Mouse (Mus musculus) retina, postnatal 7 days (tissue): ENCODE measurements around the gene F11r.

Experiments
- DNase-seq: peaks from one replicate; pipeline ENCODE4 v3.0.0-alpha.2; 2012; ENCODE audit warnings: low read depth, low spot score

Gene F11r

DNA sequence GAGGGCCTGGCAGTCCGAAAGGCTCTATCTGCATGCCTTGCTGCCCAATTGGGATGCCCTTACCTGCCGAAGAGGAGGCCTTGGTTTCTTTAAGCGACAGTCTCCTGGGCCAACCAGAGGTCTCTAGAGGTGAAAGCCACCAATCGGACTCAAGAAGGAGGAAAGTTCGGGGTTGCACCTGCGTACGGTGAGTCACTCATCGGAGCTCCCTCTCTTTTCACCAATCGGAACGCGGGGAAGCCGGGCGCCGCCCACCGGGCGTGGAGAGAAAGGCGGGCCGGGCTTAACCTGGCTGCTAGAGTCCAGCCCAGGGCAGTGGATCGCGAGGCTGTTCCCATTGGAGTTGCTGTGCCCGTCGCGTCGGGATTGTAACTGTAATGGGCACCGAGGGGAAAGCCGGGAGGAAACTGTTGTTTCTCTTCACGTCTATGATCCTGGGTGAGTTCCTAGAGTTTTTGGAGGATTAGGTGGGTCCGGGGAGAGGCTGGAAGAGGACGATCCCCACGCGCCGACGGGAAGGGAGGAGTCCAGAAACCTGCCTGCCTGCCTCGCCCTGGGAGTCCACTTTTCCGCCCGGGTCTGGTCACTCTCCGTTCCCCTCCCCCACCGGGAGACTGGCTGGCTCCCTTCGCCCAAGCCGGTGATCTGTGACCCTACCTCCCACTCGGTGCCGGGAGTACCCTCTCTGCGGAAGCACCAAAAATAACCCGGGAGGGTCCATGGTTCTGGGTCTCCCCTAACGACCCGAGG lies at the start of gene F11r:
F11r (plus strand) TSS at position 272 of the 750 bp plus-strand sequence.
- DNase-seq, result no peak

DNA sequence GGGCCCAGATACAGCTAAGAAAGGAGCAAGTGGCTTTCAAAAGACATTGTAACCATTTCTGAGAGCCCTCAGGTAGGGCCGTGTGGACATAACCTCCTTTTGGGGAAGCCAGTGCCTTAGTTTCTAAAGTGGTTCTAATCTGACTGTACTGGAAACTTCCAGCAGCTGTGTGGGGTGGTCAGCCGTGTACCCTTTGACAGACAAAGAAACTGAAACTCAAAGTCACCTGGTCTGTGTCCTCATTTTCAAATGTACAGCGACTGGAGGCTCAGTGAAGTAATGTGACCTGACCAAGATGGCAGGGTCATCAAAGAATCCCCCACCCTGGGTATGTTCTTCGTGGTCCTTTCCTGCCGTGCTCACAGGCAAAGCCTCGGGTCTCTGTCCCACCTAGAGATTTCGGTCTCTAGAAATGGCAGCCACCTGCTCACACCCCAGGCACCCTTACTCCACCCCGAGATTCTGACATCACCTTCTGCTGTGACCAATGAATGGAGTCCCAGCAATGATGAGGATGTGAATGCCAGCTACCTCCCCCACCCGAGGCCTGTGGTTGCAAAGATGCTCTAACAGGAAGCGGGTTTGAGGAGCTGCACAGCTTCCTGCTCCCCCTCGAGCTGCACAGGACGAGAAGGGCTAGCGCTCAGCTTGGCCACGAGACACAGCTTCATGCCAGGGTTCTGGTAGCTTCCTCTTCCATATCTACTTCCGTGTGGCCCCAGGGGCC lies 48.8 kb upstream of the F11r start, which contains the start of gene Arhgap30:
Arhgap30 (plus strand) TSS at position 579 of the 727 bp plus-strand sequence.
- no peak for DNase-seq

DNA sequence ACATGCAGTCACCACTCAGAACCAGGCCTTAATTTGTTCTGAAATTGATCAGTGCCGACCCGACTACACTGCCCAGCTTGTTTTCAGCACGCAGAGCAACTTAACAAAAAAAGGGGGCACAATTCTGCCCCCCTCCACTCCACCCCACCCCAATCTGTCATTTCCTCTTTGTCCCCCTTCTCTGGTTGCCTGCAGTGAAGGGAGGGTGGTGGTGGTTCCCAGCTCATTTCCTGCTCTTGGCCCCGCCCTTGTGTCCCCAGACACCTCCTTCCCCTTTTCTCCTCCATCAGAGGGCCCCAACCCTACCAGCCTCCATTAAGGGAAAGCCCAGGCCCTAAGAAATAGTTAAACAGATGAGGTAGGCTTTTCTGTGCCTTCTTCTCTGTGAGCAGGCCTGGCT lies 47.2 kb upstream of the F11r start:
- no peak for DNase-seq

DNA sequence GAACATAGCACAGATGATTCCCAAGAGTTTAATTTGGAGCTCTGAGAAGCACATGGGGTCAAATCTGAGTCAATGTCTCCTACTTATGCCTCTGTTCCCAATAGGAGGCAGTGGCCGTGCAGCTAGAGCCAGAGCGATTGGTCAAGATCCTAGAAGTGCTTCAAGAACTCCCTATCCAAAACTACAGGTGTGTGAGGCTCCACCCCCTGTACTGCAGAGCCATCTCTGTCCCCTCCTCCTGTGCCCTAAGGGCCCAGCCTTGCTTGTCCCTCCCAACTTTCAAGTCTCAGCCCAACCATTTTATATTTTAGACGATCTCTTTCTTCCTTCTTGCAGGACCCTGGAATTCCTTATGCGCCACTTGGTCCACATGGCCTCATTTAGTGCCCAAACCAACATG lies 35.5 kb upstream of the F11r start:
- no peak for DNase-seq

DNA sequence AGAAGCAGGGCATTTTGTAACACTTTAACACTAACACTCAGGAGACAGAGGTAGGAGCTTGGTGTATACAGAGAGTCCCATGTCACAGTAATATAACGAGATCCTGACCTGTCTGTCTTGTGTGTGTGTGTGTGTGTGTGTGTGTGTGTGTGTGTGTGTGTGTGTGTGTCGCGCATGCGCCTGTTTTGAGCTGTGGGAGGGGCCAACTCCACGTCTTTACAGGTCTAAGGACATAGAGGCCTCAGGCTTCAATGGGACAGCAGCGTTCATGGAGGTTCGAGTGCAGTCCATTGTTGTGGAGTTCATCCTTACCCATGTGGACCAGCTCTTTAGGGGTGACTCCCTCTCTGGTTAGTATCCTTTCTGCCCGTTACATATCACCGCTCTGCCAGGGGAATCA lies 34.3 kb upstream of the F11r start:
- no peak for DNase-seq

DNA sequence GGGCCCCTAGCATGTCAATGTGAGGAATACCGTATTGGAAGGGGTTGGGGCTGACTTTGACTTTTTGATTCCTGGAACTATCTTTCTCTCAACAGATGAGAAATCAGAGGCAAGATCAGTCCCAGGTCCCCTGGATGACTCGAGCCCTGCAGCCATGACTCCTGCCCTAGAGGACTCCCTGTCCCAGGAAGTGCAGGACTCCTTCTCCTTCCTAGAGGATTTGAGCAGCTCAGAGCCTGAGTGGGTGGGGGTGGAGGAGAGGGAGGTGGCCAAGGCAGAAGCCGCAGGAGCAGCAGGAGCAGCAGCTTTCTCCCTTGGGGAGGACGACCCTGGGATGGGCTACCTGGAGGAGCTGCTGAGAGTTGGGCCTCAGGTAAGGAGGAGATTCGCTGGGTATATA lies 30.1 kb upstream of the F11r start:
- no peak for DNase-seq

DNA sequence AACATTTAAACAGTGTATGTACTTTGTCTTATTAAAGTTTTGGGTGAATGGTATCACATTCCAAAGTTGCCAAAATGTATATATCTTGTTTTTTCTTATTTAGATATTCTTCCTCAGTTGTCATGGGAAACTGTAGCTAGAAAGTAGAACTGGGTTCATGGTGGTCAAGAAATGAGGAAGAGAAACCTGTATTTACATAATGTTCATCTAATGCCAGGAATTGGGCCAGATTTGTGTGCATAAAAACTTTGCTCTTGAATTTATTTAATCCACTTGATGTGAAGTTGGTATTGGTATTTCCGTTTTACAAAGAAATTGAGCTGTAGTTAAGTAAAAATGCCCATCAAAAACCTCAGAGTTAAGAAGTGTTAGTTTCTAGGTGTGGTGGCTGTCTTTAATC lies 27.1 kb upstream of the F11r start:
- no peak for DNase-seq

DNA sequence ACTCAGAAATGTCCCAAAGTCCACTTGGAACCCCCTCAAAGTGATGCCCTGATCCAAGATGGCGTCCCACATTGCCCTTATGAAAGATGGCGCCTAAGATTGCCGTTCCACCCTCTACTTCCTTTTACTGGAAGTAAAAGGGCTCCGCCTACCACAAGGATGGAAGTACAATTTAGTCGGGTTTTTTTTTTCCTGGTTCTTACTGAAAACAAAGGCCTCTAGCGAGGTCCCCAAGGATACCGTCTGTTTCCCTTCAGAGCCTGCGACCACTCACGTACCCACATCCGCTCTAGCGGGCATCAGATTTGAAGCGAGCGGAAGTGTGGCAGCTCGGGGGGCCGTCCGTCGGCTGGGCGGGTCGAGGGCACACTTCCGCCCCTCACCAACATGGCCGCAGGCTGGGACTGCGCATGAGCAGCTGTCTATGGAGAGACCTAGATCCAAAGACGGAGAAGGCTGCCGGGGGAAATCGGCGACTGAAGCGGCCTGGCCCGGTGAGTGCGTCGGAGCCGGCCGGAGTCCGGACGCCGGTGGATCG lies 26.3 kb upstream of the F11r start, which contains the start of gene Usf1:
Usf1 (plus strand) TSS at position 367 of the 538 bp plus-strand sequence.
- DNase-seq, result peak; percentile 95

DNA sequence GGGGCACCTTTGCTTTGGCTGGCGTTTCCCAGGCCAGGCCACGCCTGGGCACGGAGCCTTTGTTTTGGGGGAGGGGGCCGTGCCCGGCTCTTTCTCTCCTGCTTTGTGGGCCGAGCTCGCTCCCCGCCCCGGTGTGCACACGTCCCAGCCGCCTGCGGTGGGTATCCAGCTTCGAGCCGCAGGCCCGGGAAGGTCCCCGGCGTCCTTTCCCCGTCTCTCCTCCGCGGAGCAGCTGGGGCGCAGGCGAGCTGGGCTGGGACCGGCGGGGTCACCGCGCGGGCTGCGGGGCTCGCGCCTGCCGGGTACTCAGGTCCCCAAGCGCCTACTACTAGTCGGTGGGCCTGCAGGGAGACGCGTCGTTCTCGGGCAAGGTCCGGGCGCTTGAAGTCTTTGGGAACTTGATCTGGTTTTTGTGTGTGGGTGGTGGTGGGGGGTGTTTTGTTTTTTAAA lies 25.8 kb upstream of the F11r start:
- no peak for DNase-seq

DNA sequence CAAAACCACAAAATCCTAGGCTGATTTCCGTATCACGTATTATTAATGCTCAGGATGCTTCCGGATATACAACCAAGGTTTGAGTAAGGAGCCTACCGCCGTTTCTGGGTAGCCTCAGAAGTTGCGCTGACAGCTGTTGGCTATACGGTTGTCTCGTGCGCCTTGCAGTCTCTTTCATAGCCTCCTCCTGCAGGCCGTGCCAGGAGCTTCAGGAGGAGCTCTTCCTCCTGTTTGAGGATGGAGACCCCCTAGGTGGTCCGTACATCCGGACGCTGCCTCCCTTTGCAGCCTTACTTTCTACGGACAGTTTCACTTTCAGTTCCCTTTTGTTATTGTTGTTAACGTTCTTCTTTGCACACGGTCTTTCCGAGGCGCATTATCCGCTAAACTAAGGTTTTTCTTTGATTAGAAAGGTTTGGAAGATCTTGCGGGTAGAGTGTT lies 25.3 kb upstream of the F11r start:
- no peak for DNase-seq

DNA sequence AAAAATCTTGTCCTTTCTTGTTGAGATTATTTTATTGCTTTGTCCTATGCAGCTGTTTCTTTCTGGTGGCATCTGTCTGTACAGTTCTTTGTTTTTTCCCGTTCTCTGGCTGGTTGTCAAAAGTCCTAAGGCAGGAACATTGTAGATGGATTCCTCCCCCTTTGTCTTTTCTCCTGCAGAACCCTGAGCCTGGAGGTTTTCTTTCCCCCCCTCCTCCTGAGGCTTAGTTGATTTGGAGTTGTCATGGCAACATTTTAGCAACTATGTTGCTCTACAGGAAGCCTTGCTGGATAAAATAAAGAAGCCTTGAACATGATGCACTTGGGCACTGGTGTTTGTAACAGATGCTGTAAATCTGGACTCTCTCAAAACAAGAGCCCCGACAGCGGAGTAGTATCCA lies 24.9 kb upstream of the F11r start:
- no peak for DNase-seq

DNA sequence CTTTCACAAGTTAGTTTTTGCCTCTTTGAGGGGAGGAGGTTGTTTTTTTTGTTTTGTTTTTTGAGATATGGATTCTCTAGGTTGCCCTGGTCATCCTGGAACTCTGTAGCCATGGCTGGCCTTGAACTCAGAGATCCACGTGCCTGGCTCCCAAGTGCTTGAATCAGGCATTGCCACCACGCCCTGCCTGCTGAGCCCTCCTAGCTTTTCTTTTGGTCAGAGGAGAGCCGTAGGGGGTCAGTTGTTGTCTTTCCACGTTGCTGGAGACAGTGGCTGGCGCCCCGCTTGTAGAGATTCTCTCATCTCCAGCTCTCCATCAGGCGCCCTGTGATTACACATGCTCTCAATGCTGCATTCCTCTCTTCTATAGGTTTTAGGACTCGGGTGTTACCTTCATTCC lies 23.7 kb upstream of the F11r start:
- no peak for DNase-seq

DNA sequence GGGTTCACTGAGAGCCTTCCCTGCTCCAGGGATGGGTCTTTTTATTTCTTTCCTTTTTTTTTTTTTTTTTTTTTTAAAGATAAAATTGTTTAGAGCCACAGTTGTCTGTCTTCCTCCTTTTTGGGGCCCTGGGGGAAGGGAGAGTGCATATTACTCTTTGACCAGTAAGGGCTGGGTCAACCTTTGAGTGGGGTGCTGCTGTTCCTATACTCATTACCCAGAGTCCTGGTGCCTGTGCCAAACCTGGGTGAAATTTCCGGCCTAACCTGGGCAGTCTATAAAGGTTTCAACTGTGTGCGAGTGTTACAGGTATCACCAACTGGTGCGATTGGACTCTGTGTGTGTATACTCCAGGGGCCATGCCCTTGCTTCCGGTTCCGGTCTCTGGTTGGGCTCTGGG lies 18.7 kb upstream of the F11r start, which contains the start of gene Tstd1:
Tstd1 (plus strand) TSS at position 213 of the 400 bp plus-strand sequence.
- no peak for DNase-seq

DNA sequence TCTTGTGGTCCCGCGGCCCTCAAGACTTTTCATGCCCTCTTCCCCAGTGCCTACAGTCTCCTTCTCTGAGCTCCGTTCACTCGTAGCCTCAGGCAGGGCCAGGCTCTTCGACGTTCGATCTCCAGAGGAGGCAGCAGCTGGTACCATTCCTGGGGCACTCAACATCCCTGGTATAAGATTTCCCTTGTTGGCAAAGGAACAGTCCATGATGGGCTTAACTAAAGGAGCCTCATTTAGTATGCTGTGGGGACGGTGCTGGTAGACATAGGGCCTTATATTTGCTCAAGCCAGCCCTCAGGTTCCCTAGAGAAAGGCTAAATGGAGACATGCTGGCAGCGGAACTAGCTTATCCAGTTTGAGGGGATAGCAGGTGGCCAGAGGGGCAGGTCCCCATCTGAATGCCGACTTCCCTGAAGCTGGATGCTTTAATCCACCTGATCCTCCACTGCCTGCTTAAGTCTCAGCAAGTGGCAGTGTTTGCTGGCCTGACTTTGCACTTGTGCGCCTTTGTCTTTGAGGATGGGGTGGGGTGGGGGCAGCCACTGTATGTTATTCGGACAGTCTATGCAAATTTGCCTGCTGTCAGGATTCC lies 17.9 kb upstream of the F11r start:
- DNase-seq, result no peak

DNA sequence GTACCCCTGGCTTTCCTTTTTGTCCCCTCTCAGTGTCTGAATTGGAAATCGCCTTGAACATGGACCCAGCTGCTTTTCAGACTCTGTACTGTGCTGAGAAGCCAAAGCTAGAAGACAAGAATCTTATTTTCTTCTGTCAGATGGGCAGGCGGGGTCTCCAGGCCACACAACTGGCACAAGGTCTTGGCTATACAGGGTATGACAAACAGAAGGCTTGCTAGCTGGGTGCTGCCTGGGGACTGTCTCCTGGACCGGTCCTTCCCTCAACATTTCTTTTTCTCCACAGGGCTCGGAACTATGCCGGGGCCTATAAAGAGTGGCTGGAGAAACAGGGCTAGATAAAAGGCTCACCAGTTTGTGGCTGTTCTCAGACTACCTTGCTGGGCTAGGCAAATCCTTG lies 17.4 kb upstream of the F11r start:
- no peak for DNase-seq

DNA sequence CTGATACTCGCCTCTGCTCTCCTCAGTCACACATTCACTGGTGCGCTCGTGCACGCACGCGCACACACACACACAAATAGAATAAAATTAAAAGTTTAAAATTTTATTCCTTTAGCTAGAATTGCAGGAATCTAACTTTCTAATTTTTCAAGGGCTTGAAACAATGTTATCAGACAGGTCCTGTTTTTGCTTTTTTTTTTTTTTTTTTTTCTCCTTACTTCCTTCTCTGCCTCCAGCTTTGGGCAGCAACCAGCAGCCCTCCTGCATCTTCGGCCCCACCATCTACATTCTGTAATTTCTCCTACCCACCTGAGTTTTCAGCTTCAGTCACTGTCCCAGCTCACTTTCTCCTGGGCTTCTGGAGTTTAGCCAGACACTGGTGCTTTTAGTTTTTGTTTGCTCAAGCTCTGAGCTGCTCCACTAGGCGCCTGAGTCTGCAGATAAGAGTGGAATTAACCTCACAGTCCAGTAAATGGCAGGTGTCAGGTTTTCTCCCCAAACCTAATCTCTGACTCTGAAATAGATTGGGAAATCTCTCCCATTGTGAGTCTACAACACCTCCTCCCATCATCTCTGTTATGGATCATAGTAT lies 14.7 kb upstream of the F11r start:
- DNase-seq, result no peak

DNA sequence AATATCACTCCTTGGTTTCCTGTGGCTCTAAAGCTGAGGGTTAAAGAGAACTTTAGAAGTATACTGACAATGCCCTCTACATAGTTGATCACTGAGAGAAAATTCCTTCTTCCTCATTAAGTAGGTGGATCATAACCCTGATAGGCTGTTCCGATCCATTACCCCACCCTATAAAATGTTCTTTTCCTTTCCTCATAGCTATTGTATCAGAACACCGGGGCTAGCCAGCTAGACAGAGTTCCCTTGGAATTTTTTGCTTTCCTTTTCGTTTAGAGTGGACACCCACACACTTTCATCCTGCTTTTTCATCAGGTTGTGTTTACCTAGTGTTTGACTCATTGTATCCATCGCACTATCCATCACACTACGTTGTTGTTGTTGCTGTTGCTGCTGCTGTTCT lies 12.7 kb upstream of the F11r start:
- DNase-seq, result no peak

DNA sequence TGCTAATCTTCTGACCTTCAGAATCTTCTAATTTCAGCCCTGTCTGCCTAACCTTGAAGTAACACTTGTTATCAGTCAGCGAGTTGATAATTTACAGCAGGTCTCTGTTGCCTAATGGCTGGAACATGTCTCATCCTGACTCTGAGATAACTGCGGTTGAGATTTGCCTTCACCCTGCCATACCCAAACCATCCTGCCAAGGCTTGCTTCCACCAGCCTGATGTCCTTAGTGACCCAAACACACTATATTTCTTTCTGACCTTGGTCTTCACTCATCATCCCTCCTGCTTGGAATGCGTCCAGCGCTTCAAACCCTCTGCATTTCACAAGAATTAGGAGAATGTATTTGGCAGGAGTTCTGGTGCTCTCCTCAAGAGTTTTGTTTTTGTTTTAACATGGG lies 12.2 kb upstream of the F11r start:
- DNase-seq, result no peak

DNA sequence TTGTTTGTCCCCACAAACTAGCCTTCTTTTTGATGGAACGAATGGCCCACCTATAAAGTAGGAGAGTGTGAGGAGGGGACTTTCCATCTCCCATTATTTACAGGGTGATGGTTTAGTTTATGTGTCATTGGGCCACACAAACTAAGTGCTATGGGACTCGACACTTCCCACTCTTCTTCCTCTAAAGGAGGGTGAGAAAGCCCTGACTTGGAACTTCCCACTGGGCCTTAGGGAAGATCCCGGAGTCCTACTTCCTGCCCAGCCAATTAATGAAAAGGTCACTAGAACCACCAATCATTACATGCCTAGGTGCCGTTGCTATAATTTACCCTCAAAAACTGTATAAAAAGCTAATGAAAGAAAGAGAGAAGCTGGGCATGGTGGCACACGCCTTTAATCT lies 5.2 kb upstream of the F11r start:
- DNase-seq, result no peak

DNA sequence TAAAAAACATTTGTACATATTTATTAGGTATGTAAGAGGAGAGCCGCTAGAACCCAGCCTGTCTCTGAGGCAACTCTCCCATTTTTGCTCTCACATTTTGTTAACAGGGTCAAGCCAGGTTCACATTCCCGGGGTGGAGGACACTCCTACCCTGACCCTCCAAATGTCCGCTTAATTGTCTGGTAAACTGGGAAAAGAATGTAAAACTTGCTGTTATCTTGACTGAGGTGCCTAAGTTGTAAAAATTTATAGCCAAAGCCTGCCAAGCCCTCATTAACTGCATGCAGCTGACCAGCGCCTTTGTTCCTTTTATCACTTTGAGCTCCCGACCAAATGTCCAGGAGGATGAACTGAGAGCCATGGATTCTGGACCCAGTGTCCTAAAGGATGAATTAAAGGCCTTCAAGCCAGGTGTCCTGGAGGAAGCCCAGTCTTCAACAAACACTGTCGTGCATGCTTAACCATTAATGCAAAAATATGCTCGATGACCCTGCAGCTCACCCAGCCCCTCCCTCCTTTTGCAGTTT lies 2.0 kb upstream of the F11r start:
- DNase-seq, result no peak

DNA sequence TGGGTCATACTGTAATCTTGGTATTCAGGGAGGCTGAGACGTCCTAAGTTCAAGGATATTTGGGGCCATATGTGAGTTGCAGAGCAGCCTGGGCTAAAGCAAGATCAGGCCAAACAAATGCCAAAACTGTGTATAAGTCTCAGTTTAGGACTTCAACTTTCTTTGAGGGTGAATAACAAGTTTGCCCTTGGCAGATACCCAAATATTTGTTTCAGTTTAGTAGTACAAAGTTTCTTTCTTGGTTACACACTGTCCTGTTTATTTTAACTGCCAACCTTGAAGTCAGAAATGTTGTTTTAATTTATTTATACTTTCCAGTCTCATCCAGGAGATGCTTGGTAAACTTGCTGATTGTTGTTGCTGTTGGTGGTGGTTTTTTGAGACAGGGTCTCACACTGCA lies 1.4 kb upstream of the F11r start:
- DNase-seq, result no peak
